Mouse (Mus musculus): ENCODE measurements around the gene Il22. TPM values are rescaled to one million over a fixed set of nuclear protein-coding genes. Genes with fewer than 3 reads are reported as not detected.

The Il22 gene
- polyA plus RNA-seq, 1 experiment from 2014 or later: not detected

Other genes starting within 250 kb of the Il22 start
- gene Mdm1, start 63.1 kb upstream of the Il22 start, polyA plus RNA-seq (2014; fragmentation: Nextera tagmentation; extraction: Ambion mirVana): 51.2 and 55.3 TPM in 2 replicates
- gene Gm32717, start 35.8 kb downstream of the Il22 start, polyA plus RNA-seq (2014; fragmentation: Nextera tagmentation; extraction: Ambion mirVana): 0.16 TPM in 1 of 2 replicates, not detected in the other
- 0.16 TPM in 1 of 2 replicates, not detected in the other for gene Gm32802, start 53.7 kb downstream of the Il22 start, polyA plus RNA-seq (2014; fragmentation: Nextera tagmentation; extraction: Ambion mirVana)
- not detected in 2 replicates for gene Iltifb, start 90.1 kb downstream of the Il22 start, polyA plus RNA-seq (2014; fragmentation: Nextera tagmentation; extraction: Ambion mirVana)
- gene Gm9040, start 122.0 kb downstream of the Il22 start, polyA plus RNA-seq (2014; fragmentation: Nextera tagmentation; extraction: Ambion mirVana): not detected in 2 replicates
- gene Gm9044, start 127.5 kb downstream of the Il22 start, polyA plus RNA-seq (2014; fragmentation: Nextera tagmentation; extraction: Ambion mirVana): not detected in 2 replicates
- gene Gm9045, start 132.9 kb downstream of the Il22 start, polyA plus RNA-seq (2014; fragmentation: Nextera tagmentation; extraction: Ambion mirVana): not detected in 2 replicates
- not detected in 2 replicates for gene Gm9046, start 138.3 kb downstream of the Il22 start, polyA plus RNA-seq (2014; fragmentation: Nextera tagmentation; extraction: Ambion mirVana)
- not detected in 2 replicates for gene Gm9048, start 143.7 kb downstream of the Il22 start, polyA plus RNA-seq (2014; fragmentation: Nextera tagmentation; extraction: Ambion mirVana)
- not detected in 2 replicates for gene Gm9049, start 149.2 kb downstream of the Il22 start, polyA plus RNA-seq (2014; fragmentation: Nextera tagmentation; extraction: Ambion mirVana)
- not detected in 2 replicates for gene Ifng, start 236.1 kb downstream of the Il22 start, polyA plus RNA-seq (2014; fragmentation: Nextera tagmentation; extraction: Ambion mirVana)